Mouse (Mus musculus) MEL (cell line): ENCODE measurements around the gene Nsd2. TPM values are rescaled to one million over a fixed set of nuclear protein-coding genes. Genes with fewer than 3 reads are reported as not detected.
A peak's percentile ranks its signal among the peaks of the same experiment; 100 is the strongest.

ENCODE experiments used
- DNase-seq: peaks from one replicate; pipeline ENCODE4 v3.0.0; 2011; ENCODE audit warnings: low read depth, low spot score
- H3K27ac ChIP-seq: 2 replicates; pipeline ENCODE4 v1.5.1; 2012; ENCODE audit warnings: low read depth, mild to moderate bottlenecking, control low read depth, low read length, moderate library complexity; ENCODE audit not compliant: control insufficient read depth
- H3K27me3 ChIP-seq, 2 experiments: fragments of 150-350 bp in 1 of 2; sonication (generic) in 1 of 2; 2 replicates each; pipeline ENCODE4 v1.6.1; 2012; ENCODE audit warnings: low read length in 2 of 2, mild to moderate bottlenecking in 2 of 2, improper control_type of control experiment in 1 of 2, moderate library complexity in 1 of 2; ENCODE audit not compliant: insufficient read depth in 2 of 2, control insufficient read depth in 1 of 2
- H3K36me3 ChIP-seq, 2 experiments: 2 replicates each; pipeline ENCODE4 v1.6.1; 2012 to 2014; ENCODE audit warnings: low read length in 2 of 2, improper control_type of control experiment in 1 of 2, inconsistent platforms in 1 of 2, mild to moderate bottlenecking in 1 of 2; ENCODE audit not compliant: insufficient read depth in 2 of 2, control insufficient read depth in 1 of 2
- H3K4me1 ChIP-seq, 2 experiments: fragments of 150-350 bp in 1 of 2; sonication (generic) in 1 of 2; 2 replicates each; pipeline ENCODE4 v1.6.1; 2012; ENCODE audit warnings: low read length in 2 of 2, improper control_type of control experiment in 1 of 2, mild to moderate bottlenecking in 1 of 2; ENCODE audit not compliant: insufficient read depth in 2 of 2, control insufficient read depth in 1 of 2
- H3K4me3 ChIP-seq, 2 experiments: fragments of 150-350 bp in 1 of 2; sonication (generic) in 1 of 2; 2 replicates each; pipeline ENCODE4 v1.5.1; 2012; ENCODE audit warnings: low read depth in 2 of 2, low read length in 2 of 2, mild to moderate bottlenecking in 2 of 2, moderate library complexity in 2 of 2, control low read depth in 1 of 2, improper control_type of control experiment in 1 of 2; ENCODE audit not compliant: control insufficient read depth in 1 of 2, insufficient read depth in 1 of 2
- H3K79me2 ChIP-seq: 2 replicates; pipeline ENCODE4 v1.6.1; 2012; ENCODE audit warnings: mild to moderate bottlenecking, low read length, moderate library complexity; ENCODE audit not compliant: control insufficient read depth, poor library complexity, insufficient read depth
- H3K9ac ChIP-seq: 2 replicates; pipeline ENCODE4 v1.6.1; 2012; ENCODE audit warnings: low read depth, mild to moderate bottlenecking, control low read depth, low read length, moderate library complexity; ENCODE audit not compliant: control insufficient read depth, poor library complexity, severe bottlenecking
- H3K9me3 ChIP-seq: fragments of 150-350 bp; sonication (generic); replicated peaks from 2 replicates; pipeline ENCODE4 v1.6.1; 2012; ENCODE audit warnings: mild to moderate bottlenecking, low read length, improper control_type of control experiment, moderate library complexity; ENCODE audit not compliant: insufficient read depth
- BHLHE40 ChIP-seq: IDR thresholded peaks from 2 replicates; pipeline ENCODE4 v1.6.1; 2012; ENCODE audit warnings: low read depth, mild to moderate bottlenecking, inconsistent platforms, low read length, improper control_type of control experiment, borderline replicate concordance
- CHD1 ChIP-seq: IDR thresholded peaks from 2 replicates; pipeline ENCODE4 v1.6.1; 2012; ENCODE audit warnings: low read depth, mild to moderate bottlenecking, inconsistent platforms, low read length, improper control_type of control experiment
- CHD2 ChIP-seq: IDR thresholded peaks from 2 replicates; pipeline ENCODE4 v1.6.1; 2011; ENCODE audit warnings: low read length, improper control_type of control experiment
- ELF1 ChIP-seq: IDR thresholded peaks from 2 replicates; pipeline ENCODE4 v1.6.1; 2014; ENCODE audit warnings: low read depth, mild to moderate bottlenecking, inconsistent platforms, low read length, improper control_type of control experiment, moderate library complexity
- EP300 ChIP-seq, 2 experiments: IDR thresholded peaks; 2 replicates each; pipeline ENCODE4 v1.6.1; 2011; ENCODE audit warnings: improper control_type of control experiment in 2 of 2, low read length in 2 of 2, low read depth in 1 of 2, mild to moderate bottlenecking in 1 of 2
- ETS1 ChIP-seq: IDR thresholded peaks from 2 replicates; pipeline ENCODE4 v1.6.1; 2012; ENCODE audit warnings: low read depth, mild to moderate bottlenecking, inconsistent platforms, low read length, improper control_type of control experiment, moderate library complexity
- GABPA ChIP-seq: IDR thresholded peaks from 2 replicates; pipeline ENCODE4 v1.6.1; 2012; ENCODE audit warnings: low read depth, mild to moderate bottlenecking, inconsistent platforms, low read length, improper control_type of control experiment, moderate library complexity
- GATA1 ChIP-seq: IDR thresholded peaks from 2 replicates; pipeline ENCODE4 v1.6.1; 2011; ENCODE audit warnings: low read depth, low read length, improper control_type of control experiment
- HCFC1 ChIP-seq: IDR thresholded peaks from 2 replicates; pipeline ENCODE4 v1.6.1; 2012; ENCODE audit warnings: low read depth, mild to moderate bottlenecking, inconsistent platforms, low read length, improper control_type of control experiment, moderate library complexity
- JUND ChIP-seq: IDR thresholded peaks from 2 replicates; pipeline ENCODE4 v1.6.1; 2011; ENCODE audit warnings: low read depth, mild to moderate bottlenecking, improper control_type of control experiment, low read length
- MAFK ChIP-seq: IDR thresholded peaks from 2 replicates; pipeline ENCODE4 v1.6.1; 2011; ENCODE audit warnings: low read depth, mild to moderate bottlenecking, low read length, improper control_type of control experiment, borderline replicate concordance
- MAX ChIP-seq: IDR thresholded peaks from 2 replicates; pipeline ENCODE4 v1.6.1; 2011; ENCODE audit warnings: low read length, improper control_type of control experiment
- MAZ ChIP-seq: IDR thresholded peaks from 2 replicates; pipeline ENCODE4 v1.6.1; 2012; ENCODE audit warnings: low read depth, mild to moderate bottlenecking, inconsistent platforms, low read length, improper control_type of control experiment
- MEF2A ChIP-seq: IDR thresholded peaks from 2 replicates; pipeline ENCODE4 v1.6.1; 2014; ENCODE audit warnings: low read depth, mild to moderate bottlenecking, inconsistent platforms, low read length, improper control_type of control experiment; ENCODE audit not compliant: poor library complexity, insufficient replicate concordance, severe bottlenecking; ENCODE audit errors: extremely low read depth
- MYB ChIP-seq: IDR thresholded peaks from 2 replicates; pipeline ENCODE4 v1.6.1; 2011; ENCODE audit warnings: mild to moderate bottlenecking, low read depth, low read length, improper control_type of control experiment
- POLR2A ChIP-seq, 2 experiments: IDR thresholded peaks; 2 replicates each; pipeline ENCODE4 v1.6.1; 2011 to 2012; ENCODE audit warnings: low read length in 2 of 2, mild to moderate bottlenecking in 2 of 2, control low read depth in 1 of 2, improper control_type of control experiment in 1 of 2, low read depth in 1 of 2, moderate library complexity in 1 of 2; ENCODE audit not compliant: control insufficient read depth in 1 of 2, insufficient read depth in 1 of 2, poor library complexity in 1 of 2
- POLR2AphosphoS2 ChIP-seq: IDR thresholded peaks from 2 replicates; pipeline ENCODE4 v1.6.1; 2011; ENCODE audit warnings: low read length, improper control_type of control experiment
- POLR2AphosphoS5 ChIP-seq: IDR thresholded peaks from 2 replicates; pipeline ENCODE4 v1.6.1; 2012; ENCODE audit warnings: low read depth, borderline replicate concordance, mild to moderate bottlenecking, inconsistent platforms, low read length, moderate library complexity, mixed read lengths
- RAD21 ChIP-seq: IDR thresholded peaks from 2 replicates; pipeline ENCODE4 v1.6.1; 2011; ENCODE audit warnings: mild to moderate bottlenecking, low read depth, low read length, improper control_type of control experiment
- SMC3 ChIP-seq: IDR thresholded peaks from 2 replicates; pipeline ENCODE4 v1.6.1; 2011; ENCODE audit warnings: low read depth, low read length, improper control_type of control experiment
- TBP ChIP-seq: IDR thresholded peaks from 2 replicates; pipeline ENCODE4 v1.8.0; 2011; ENCODE audit warnings: low read depth, low read length, improper control_type of control experiment
- TCF12 ChIP-seq: IDR thresholded peaks from 2 replicates; pipeline ENCODE4 v1.6.1; 2014; ENCODE audit warnings: low read depth, mild to moderate bottlenecking, inconsistent platforms, low read length, improper control_type of control experiment, moderate library complexity
- USF1 ChIP-seq: IDR thresholded peaks from 2 replicates; pipeline ENCODE4 v1.6.1; 2014; ENCODE audit warnings: low read depth, mild to moderate bottlenecking, inconsistent platforms, low read length, improper control_type of control experiment, moderate library complexity
- USF2 ChIP-seq, 2 experiments: IDR thresholded peaks; 2 replicates each; pipeline ENCODE4 v1.6.1; 2011 to 2012; ENCODE audit warnings: improper control_type of control experiment in 2 of 2, low read length in 2 of 2, borderline replicate concordance in 1 of 2, inconsistent platforms in 1 of 2, low read depth in 1 of 2, mild to moderate bottlenecking in 1 of 2; ENCODE audit not compliant: insufficient read depth in 1 of 2
- ZMIZ1 ChIP-seq: IDR thresholded peaks from 2 replicates; pipeline ENCODE4 v1.6.1; 2012; ENCODE audit warnings: low read depth, mild to moderate bottlenecking, inconsistent platforms, low read length, improper control_type of control experiment, moderate library complexity
- polyA plus RNA-seq, 2 experiments: library from polyadenylated mRNA; stranded (reverse) in 1 of 2; unstranded in 1 of 2; fragments of >175 nt in 1 of 2; fragments of >200 nt in 1 of 2; gene quantifications; 2 replicates each; pipeline versions ENCODE4 v1.2.1 to v1.2.4; 2012; ENCODE audit warnings: low replicate concordance in 2 of 2, low read depth in 1 of 2; ENCODE audit not compliant: insufficient read length in 2 of 2, insufficient read depth in 1 of 2, missing spikeins in 1 of 2
- total RNA-seq: library from RNA; depleted of rRNA; stranded (reverse); fragments of 300-350 nt; gene quantifications from 2 replicates; pipeline ENCODE4 v1.2.3, GENCODE M21; 2012

Gene Nsd2
- total and polyA plus RNA-seq, 3 experiments = 82.5 to 233 (median 116) TPM

DNA sequence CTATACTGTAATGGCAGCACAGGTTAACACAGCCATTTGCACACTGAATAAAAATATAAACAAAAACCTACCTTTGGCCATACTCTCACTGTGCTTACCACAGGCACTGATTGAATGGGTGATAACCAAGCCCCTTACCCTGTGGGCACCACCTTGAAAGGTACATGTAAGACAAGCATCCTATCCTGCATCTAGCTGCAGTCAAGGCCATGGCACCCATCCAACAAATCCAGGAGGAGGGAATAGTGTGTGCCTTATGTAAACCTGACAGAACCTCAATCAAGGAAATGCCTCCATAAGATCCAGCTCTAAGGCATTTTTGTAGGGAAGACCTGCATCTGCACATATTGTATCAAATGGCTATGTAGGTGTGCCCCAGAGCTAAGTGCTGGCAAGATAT lies 105.6 kb downstream of the Nsd2 start:
- TF ChIP-seq USF2 (IDR thresholded peaks at IDR 0.05; ENCODE audit: borderline replicate concordance in 1 of 2, insufficient read depth in 1 of 2, low read depth in 1 of 2, low read length in 2 of 2) (no peak), USF1 (no peak), MAFK (no peak), MAZ (no peak), CHD1 (no peak), EP300 (IDR thresholded peaks at IDR 0.05; ENCODE audit: low read depth in 1 of 2, low read length in 2 of 2) (no peak), ELF1 (no peak), ETS1 (no peak), POLR2AphosphoS5 (no peak), HCFC1 (no peak), POLR2AphosphoS2 (no peak), MAX (no peak), ZMIZ1 (no peak)
- peaks cover 3 to 7% of the 10 kb centered on the region in 2 experiments; a peak in 3 of 4 replicates for H3K4me1 ChIP-seq

GRCm38 (mm10) chr5:33932413-33932812 lies 111.9 kb downstream of the Nsd2 start:
- Histone ChIP-seq H3K36me3 (peaks cover 28 to 42% of the 10 kb centered on the region in 2 experiments), H3K27ac (no peak overlapping the region), H3K4me1 (peaks cover 19 to 20% of the 10 kb centered on the region in 2 experiments), H3K27me3 (no peaks in the 10 kb centered on the region), H3K79me2 (peaks cover 51% of the 10 kb centered on the region), H3K9me3 (no peaks in the 10 kb centered on the region), H3K9ac (no peak overlapping the region), H3K4me3 (no peak overlapping the region)
- TF ChIP-seq POLR2A (IDR thresholded peaks at IDR 0.05; ENCODE audit: control insufficient read depth in 1 of 2, insufficient read depth in 1 of 2, low read depth in 1 of 2, low read length in 2 of 2, poor library complexity in 1 of 2) = no peak
- TF ChIP-seq MAFK = no peak
- no peak for TF ChIP-seq USF2 (IDR thresholded peaks at IDR 0.05; ENCODE audit: borderline replicate concordance in 1 of 2, insufficient read depth in 1 of 2, low read depth in 1 of 2, low read length in 2 of 2)
- TF ChIP-seq TCF12 = no peak
- no peak for TF ChIP-seq ETS1
- no peak for TF ChIP-seq MEF2A
- no peak for TF ChIP-seq JUND
- no peak for TF ChIP-seq CHD2
- no peak for TF ChIP-seq GABPA
- no peak for TF ChIP-seq RAD21
- no peak for TF ChIP-seq SMC3
- no peak for TF ChIP-seq POLR2AphosphoS5
- TF ChIP-seq GATA1 = no peak
- TF ChIP-seq TBP = no peak
- TF ChIP-seq MYB = no peak
- no peak for TF ChIP-seq BHLHE40
- DNase-seq = peak; percentile 37

More for the DNA sequence above, 105.6 kb downstream of the Nsd2 start:
- Histone ChIP-seq H3K27me3 (no peaks in the 10 kb centered on the region), H3K27ac (no peak overlapping the region), H3K4me3 (no peak overlapping the region), H3K9me3 (no peaks in the 10 kb centered on the region), H3K9ac (no peak overlapping the region), H3K36me3 (peaks cover 9 to 45% of the 10 kb centered on the region in 2 experiments), H3K79me2 (peaks cover 21% of the 10 kb centered on the region)
- no peak for DNase-seq
